Mouse (Mus musculus) stomach, postnatal 0 days (tissue): ENCODE results near the gene Zfp667. TPM values are rescaled to one million over a fixed set of nuclear protein-coding genes. Genes with fewer than 3 reads are reported as not detected.
A peak's percentile ranks its signal among the peaks of the same experiment; 100 is the strongest.
"Not testable (repeated sequence)": the region's sequence is repeated elsewhere in the genome, so short reads cannot be mapped to it uniquely, and the experiment has no call there.

Experiments used
- ATAC-seq: fragments of 200-750 bp; cut with Nextera tagmentation; 2 replicates; pipeline ENCODE4 v1.8.0; 2017; ENCODE audit not compliant: low FRiP score, low TSS enrichment
- DNase-seq: peaks from one replicate; pipeline ENCODE4 v3.0.0-alpha.2; 2016; ENCODE audit warnings: low spot score
- H3K27ac ChIP-seq: fragments of 300-500 bp; sonication (generic); replicated peaks from 2 replicates; pipeline ENCODE4 v1.5.1; 2014; ENCODE audit warnings: mild to moderate bottlenecking, control low read depth
- H3K27me3 ChIP-seq: fragments of 300-500 bp; sonication (generic); 2 replicates; pipeline ENCODE4 v1.6.1; 2014; ENCODE audit warnings: low read length; ENCODE audit not compliant: control insufficient read depth, insufficient read depth
- H3K36me3 ChIP-seq: fragments of 300-500 bp; sonication (generic); 2 replicates; pipeline ENCODE4 v1.6.1; 2014; ENCODE audit warnings: low read length, mixed read lengths; ENCODE audit not compliant: control insufficient read depth, insufficient read depth
- H3K4me1 ChIP-seq: fragments of 300-500 bp; sonication (generic); replicated peaks from 2 replicates; pipeline ENCODE4 v1.6.1; 2014; ENCODE audit warnings: antibody characterized with exemption; ENCODE audit not compliant: control insufficient read depth, insufficient read depth
- H3K4me2 ChIP-seq: fragments of 300-500 bp; sonication (generic); replicated peaks from 2 replicates; pipeline ENCODE4 v1.6.1; 2014; ENCODE audit warnings: low read depth, mild to moderate bottlenecking, control low read depth, moderate library complexity
- H3K4me3 ChIP-seq: fragments of 300-500 bp; sonication (generic); 2 replicates; pipeline ENCODE4 v1.5.1; 2014; ENCODE audit warnings: low read depth, low read length, control low read depth
- H3K9ac ChIP-seq: fragments of 300-500 bp; sonication (generic); 2 replicates; pipeline ENCODE4 v1.6.1; 2014; ENCODE audit warnings: mild to moderate bottlenecking, low read length, control low read depth, mixed read lengths
- H3K9me3 ChIP-seq: fragments of 300-500 bp; sonication (generic); 2 replicates; pipeline ENCODE4 v1.6.1; 2016; ENCODE audit warnings: low read length; ENCODE audit not compliant: control insufficient read depth
- CTCF ChIP-seq: IDR thresholded peaks from 2 replicates; pipeline ENCODE4 v1.5.1; 2016; ENCODE audit warnings: antibody characterized with exemption, low read depth, mild to moderate bottlenecking, moderate library complexity
- EP300 ChIP-seq: optimal IDR thresholded peaks from 2 replicates; pipeline ENCODE3; 2016; ENCODE audit warnings: antibody characterized with exemption
- WGBS: fragments of 180-500 bp; shearing (Covaris S2); extraction: QIAGEN DNeasy Blood & Tissue Kit; methylation state at CpG from one replicate; pipeline ENCODE4 v1.1.7; 2014; 5-methylcytosine and 5-hydroxymethylcytosine counted together
- polyA plus RNA-seq: library from polyadenylated mRNA; unstranded; fragments of >200 nt; fragmentation: Nextera tagmentation; extraction: Ambion mirVana; gene quantifications from 2 replicates; pipeline ENCODE4 v1.2.1, GENCODE M21; 2015

Gene Zfp667
- polyA plus RNA-seq, 1 experiment from 2014 or later: 5.4 TPM

DNA sequence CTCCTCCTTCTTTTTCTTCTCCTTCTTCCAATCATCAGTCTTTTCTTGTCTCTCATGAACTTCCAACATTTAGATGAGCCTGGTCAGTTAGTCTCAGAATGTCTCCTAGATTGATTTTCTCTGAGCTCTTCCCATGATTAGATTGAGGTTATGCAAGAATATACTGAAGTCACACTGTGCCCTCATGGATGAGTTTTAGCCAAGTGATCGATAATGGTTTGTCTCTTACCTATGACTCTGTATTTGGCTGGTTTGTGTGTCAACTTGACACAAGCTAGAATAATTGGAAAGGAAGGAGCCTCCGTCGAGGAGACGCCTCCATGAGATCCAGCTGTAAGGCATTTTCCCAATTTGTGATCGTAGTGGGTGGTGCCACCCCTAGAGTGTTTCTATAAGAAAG lies 31.9 kb upstream of the Zfp667 start:
- no peak for ATAC-seq
- Histone ChIP-seq H3K9me3 (no peaks in the 10 kb centered on the region), H3K27ac (no peak overlapping the region), H3K4me3 (no peak overlapping the region), H3K27me3 (no peaks in the 10 kb centered on the region), H3K4me1 (no peaks in the 10 kb centered on the region), H3K36me3 (no peaks in the 10 kb centered on the region), H3K9ac (no peak overlapping the region), H3K4me2 (no peak overlapping the region)
- 91% methylated on average over 5 of the region's 5 CpGs for WGBS
- no peak for DNase-seq
- no peak for TF ChIP-seq EP300
- no peak for TF ChIP-seq CTCF

DNA sequence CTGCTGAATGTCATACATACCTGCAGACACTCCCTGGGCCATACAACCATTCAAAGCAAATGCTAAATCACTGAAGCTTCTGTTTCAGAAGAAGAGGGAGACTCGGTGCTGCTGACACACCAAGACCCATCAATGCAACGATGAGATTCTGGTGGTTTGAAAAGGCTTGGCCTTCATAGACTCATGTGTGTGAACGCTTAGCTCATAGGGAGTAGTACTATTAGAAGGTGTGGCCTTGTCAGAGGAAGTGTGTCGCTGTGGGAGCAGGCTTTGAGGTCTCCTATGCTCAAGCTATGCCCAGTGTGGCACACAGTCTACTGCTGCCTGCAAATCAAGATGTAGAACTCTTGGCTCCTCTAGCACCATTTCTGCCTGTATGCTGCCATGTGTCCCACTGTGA lies 29.0 kb upstream of the Zfp667 start:
- Histone ChIP-seq H3K36me3 (no peaks in the 10 kb centered on the region), H3K4me2 (no peak overlapping the region), H3K27me3 (no peaks in the 10 kb centered on the region), H3K9me3 (no peaks in the 10 kb centered on the region), H3K9ac (no peak overlapping the region), H3K4me1 (no peaks in the 10 kb centered on the region), H3K27ac (no peak overlapping the region), H3K4me3 (no peak overlapping the region)
- no peak for DNase-seq
- WGBS: 83% methylated on average over 4 of the region's 4 CpGs
- TF ChIP-seq CTCF (no peak), EP300 (no peak)
- ATAC-seq: no peak

DNA sequence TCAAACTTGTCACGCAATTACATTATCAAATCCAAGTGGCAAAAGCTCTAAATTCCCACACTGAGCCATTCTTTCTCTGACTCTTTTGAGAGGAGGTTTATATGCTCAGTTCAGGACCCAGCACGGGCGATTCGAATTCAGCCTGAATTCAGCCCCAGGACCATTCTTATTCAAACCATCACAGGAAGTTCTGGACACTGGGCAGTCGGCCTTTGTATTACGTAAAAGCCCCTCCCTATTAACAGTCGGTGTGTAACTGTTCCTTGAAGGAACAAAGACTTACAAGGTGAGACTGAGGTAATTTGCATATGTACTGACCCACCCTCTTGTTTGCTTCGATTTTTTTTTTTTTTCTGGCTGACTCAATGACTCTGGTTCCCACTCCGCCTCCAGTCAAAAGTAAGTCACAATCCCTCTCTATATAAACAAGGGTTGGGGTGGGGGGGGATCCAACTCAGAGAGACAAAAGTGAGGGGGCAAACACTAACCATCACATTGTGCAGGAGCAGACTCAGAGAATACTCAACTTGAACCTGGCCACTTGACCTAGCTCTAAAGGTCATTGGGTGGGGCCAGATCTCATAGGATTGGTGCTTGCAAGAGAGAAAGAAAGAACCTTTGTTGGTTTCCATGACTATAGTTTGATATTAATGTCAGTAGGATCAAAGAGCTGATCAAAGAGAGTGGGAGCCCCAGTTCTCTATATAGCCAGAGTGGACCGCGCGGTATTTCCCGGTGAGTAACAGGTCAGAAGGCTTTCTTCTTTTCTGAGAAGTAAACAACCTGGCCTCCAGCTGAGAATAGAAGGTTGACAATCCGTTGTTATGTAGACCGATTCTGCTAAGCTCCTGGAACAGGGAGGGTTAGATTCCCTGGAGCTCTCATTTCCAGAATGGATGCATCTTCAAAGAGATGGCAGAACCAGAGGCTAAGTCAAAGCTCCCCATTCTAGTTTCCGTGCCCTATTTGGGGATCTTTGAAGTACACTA lies 27.9 kb upstream of the Zfp667 start:
- Histone ChIP-seq H3K4me3 (no peak overlapping the region), H3K36me3 (no peaks in the 10 kb centered on the region), H3K27me3 (no peaks in the 10 kb centered on the region), H3K4me2 (no peak overlapping the region), H3K27ac (no peak overlapping the region), H3K9me3 (no peaks in the 10 kb centered on the region), H3K9ac (no peak overlapping the region), H3K4me1 (no peaks in the 10 kb centered on the region)
- ATAC-seq (no peak), DNase-seq (no peak)
- no peak for TF ChIP-seq EP300
- no peak for TF ChIP-seq CTCF
- WGBS: 37% methylated on average over 16 of the region's 16 CpGs

DNA sequence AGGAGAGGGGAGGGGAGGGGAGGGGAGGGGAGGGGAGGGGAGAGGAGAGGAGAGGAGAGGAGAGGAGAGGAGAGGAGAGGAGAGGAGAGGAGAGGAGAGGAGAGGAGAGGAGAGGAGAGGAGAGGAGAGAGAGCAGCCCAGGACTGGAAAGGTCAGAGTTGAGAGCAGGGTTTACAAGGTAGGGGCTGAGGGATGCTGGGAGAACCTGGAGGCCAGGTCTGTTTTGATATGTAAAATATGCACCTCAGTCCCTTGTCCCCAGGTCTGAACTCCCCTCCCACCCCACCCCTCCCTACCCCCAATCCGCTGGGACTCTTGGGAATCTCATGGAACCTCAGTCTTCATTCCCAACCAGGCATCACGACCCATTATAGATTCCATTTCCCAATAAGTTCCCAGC lies 26.4 kb upstream of the Zfp667 start:
- WGBS: 53% methylated on average over 2 of the region's 2 CpGs
- H3K27me3 ChIP-seq, H3K27ac ChIP-seq, DNase-seq, H3K9ac ChIP-seq, H3K4me3 ChIP-seq, H3K4me2 ChIP-seq, H3K36me3 ChIP-seq, ATAC-seq, H3K4me1 ChIP-seq, H3K9me3 ChIP-seq: not testable (repeated sequence)

DNA sequence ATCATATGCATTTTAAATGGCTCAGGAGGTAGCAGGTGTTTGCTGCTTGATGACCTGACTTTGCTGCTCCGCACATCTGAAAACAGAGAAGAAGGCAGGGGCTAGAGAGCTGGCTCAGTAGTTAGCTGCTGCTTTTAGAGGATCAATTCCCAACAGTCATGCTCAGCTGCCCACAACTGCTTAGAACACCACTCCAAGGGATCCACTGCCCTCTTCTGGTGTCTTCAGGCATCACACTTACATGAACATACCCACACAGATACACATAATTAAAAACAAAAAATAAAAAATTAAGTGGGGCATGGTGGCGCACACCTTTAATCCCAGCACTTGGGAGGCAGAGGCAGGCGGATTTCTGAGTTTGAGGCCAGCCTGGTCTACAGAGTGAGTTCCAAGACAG lies 24.3 kb upstream of the Zfp667 start:
- WGBS: 88% methylated on average over 3 of the region's 3 CpGs
- Histone ChIP-seq H3K27ac (no peak overlapping the region), H3K4me1 (no peaks in the 10 kb centered on the region), H3K9me3 (no peaks in the 10 kb centered on the region), H3K4me3 (no peak overlapping the region), H3K4me2 (no peak overlapping the region), H3K9ac (no peak overlapping the region), H3K36me3 (no peaks in the 10 kb centered on the region), H3K27me3 (no peaks in the 10 kb centered on the region)
- peak; percentile 12; the same call in 1 of the 2 replicates for TF ChIP-seq CTCF
- no peak for TF ChIP-seq EP300
- DNase-seq (no peak), ATAC-seq (no peak)

DNA sequence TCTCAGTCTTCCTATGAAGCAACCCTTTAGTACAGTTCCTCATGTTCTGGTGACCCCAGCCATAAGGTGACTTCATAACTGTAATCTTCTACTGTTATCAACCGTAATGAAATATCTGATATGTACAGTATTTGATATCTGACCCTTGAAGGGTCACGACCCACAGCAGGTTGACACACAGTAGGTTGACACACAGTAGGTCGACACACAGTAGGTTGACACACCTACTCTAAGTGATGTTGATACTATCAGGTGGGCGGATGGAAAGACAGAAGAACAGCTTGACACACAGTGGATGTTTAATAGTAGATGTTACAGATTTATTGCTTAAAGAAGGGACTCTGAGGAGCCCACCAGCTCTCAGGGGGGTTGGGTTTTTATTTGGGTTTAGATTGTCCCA lies 23.4 kb upstream of the Zfp667 start:
- WGBS: 75% methylated on average over 4 of the region's 4 CpGs
- Histone ChIP-seq H3K9me3 (no peaks in the 10 kb centered on the region), H3K9ac (no peak overlapping the region), H3K27me3 (no peaks in the 10 kb centered on the region), H3K4me3 (no peak overlapping the region), H3K27ac (no peak overlapping the region), H3K4me1 (no peaks in the 10 kb centered on the region), H3K4me2 (no peak overlapping the region), H3K36me3 (no peaks in the 10 kb centered on the region)
- TF ChIP-seq CTCF: no peak
- no peak for TF ChIP-seq EP300
- DNase-seq: no peak
- ATAC-seq: no peak
